Mouse (Mus musculus) midbrain, embryonic 10.5 days (tissue): ENCODE data around the gene Srebf2. TPM values are rescaled to one million over a fixed set of nuclear protein-coding genes. Genes with fewer than 3 reads are reported as not detected.

ENCODE experiments used
- DNase-seq: peaks from one replicate; pipeline ENCODE4 v3.0.0-alpha.2; 2017; ENCODE audit warnings: low spot score
- H3K27ac ChIP-seq: fragments of 300-500 bp; sonication (generic); replicated peaks from 2 replicates; pipeline ENCODE4 v1.5.1; 2016; ENCODE audit warnings: mild to moderate bottlenecking
- H3K27me3 ChIP-seq: fragments of 300-500 bp; sonication (generic); 2 replicates; pipeline ENCODE4 v1.6.1; 2016; ENCODE audit warnings: low read depth, mild to moderate bottlenecking; ENCODE audit not compliant: poor library complexity, severe bottlenecking
- H3K36me3 ChIP-seq: fragments of 300-500 bp; sonication (generic); 2 replicates; pipeline ENCODE4 v1.6.1; 2016; ENCODE audit warnings: mild to moderate bottlenecking, moderate library complexity
- H3K4me1 ChIP-seq: fragments of 300-500 bp; sonication (generic); 2 replicates; pipeline ENCODE4 v1.6.1; 2016
- H3K4me3 ChIP-seq: fragments of 300-500 bp; sonication (generic); 2 replicates; pipeline ENCODE4 v1.5.1; 2016; ENCODE audit warnings: mild to moderate bottlenecking, moderate library complexity
- H3K9me3 ChIP-seq: fragments of 300-500 bp; sonication (generic); replicated peaks from 2 replicates; pipeline ENCODE4 v1.6.1; 2016; ENCODE audit warnings: mild to moderate bottlenecking
- WGBS: fragments of 180-500 bp; shearing (Covaris S2); methylation state at CpG from one replicate; pipeline ENCODE4 v1.1.7; 2016; 5-methylcytosine and 5-hydroxymethylcytosine counted together
- polyA plus RNA-seq: library from polyadenylated mRNA; unstranded; fragments of >200 nt; fragmentation: Nextera tagmentation; extraction: Ambion mirVana; gene quantifications from 2 replicates; pipeline ENCODE4 v1.2.1, GENCODE M21; 2016

Gene Srebf2
- polyA plus RNA-seq, 1 experiment from 2014 or later, result 214 TPM

GRCm38 (mm10) chr15:82172648-82173047 is 25.7 kb downstream of the Srebf2 start:
- H3K4me1 ChIP-seq, result peaks cover 9% of the 10 kb centered on the region
- H3K27ac ChIP-seq, result no peak overlapping the region
- H3K4me3 ChIP-seq, result no peak overlapping the region
- no peak for DNase-seq
- H3K27me3 ChIP-seq, result no peaks in the 10 kb centered on the region
- 93% methylated on average over 8 of the region's 8 CpGs for WGBS
- H3K9me3 ChIP-seq, result no peaks in the 10 kb centered on the region
- peaks cover 87% of the 10 kb centered on the region for H3K36me3 ChIP-seq

DNA sequence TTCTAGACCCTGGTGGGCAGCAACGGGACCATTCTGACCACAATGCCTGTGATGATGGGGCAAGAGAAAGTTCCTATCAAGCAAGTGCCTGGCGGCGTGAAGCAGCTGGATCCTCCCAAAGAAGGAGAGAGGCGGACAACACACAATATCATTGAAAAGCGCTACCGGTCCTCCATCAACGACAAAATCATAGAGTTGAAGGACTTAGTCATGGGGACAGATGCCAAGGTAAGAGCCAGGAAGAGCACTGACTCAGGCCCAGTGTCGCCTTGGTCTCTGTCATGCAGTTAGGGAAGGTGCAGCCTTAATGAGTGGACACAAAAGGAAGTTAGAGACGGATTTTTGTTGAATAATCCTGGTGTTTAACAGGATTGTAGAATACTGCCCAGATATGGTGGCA is 28.1 kb downstream of the Srebf2 start:
- Histone ChIP-seq H3K9me3 (peaks cover 3% of the 10 kb centered on the region), H3K4me1 (no peaks in the 10 kb centered on the region), H3K4me3 (no peak overlapping the region), H3K36me3 (peaks cover 100% of the 10 kb centered on the region), H3K27ac (no peak overlapping the region), H3K27me3 (no peaks in the 10 kb centered on the region)
- 97% methylated on average over 9 of the region's 9 CpGs for WGBS
- no peak for DNase-seq

DNA sequence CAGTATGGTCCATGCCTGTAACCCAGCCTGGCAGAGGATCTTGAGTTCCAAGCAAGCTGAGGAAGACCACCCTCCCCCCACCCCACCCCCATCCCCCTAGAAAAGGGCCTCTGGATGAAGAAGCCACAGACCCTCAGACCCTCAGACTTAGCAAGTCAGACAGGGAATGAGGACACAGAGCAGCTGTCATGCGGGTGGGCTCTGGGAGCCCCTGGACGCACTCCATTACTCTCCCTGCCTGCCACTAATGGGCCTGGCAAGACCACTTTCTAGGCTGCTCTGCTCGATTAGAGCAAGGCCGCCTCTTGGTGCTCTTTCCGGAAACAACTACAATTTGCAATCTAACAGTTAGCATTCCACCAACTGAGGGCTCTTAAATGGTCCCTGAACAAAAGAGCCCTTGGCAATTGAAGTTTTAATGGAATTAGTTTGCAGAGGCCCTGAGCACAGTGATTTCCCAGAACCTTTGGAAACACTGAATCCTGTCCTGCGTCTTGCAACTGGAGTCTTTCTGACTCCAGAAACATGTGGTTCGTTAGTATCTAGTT is 30.8 kb downstream of the Srebf2 start:
- no peaks in the 10 kb centered on the region for H3K4me1 ChIP-seq
- H3K4me3 ChIP-seq, result no peak overlapping the region
- H3K9me3 ChIP-seq, result peaks cover 20% of the 10 kb centered on the region
- 96% methylated on average over 7 of the region's 7 CpGs for WGBS
- no peak for DNase-seq
- H3K36me3 ChIP-seq, result peaks cover 100% of the 10 kb centered on the region
- no peak overlapping the region for H3K27ac ChIP-seq
- no peaks in the 10 kb centered on the region for H3K27me3 ChIP-seq

DNA sequence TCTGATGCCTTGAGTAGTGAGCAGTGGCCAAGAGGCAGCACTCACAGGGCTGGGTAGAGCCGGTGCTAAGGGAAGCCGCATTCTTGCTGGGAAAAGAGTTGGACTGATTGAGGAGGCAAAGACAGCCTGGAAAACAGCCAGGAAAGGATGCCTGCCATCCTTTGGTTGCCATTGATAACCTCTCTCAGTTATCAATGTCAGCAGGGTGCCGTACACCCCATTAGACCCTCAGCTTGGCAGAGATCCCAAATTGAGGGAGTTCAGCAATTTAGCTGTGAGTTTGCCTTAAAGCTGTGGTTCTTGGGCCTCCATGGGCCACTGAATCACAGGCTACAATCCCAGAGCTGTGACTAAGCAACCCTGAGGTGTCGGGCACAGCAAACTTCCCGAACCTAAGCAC is 34.1 kb downstream of the Srebf2 start:
- 96% methylated on average over 5 of the region's 5 CpGs for WGBS
- no peak for DNase-seq
- no peaks in the 10 kb centered on the region for H3K27me3 ChIP-seq
- peaks cover 20% of the 10 kb centered on the region for H3K9me3 ChIP-seq
- H3K4me3 ChIP-seq, result no peak overlapping the region
- H3K27ac ChIP-seq, result no peak overlapping the region
- no peaks in the 10 kb centered on the region for H3K4me1 ChIP-seq
- peaks cover 100% of the 10 kb centered on the region for H3K36me3 ChIP-seq

DNA sequence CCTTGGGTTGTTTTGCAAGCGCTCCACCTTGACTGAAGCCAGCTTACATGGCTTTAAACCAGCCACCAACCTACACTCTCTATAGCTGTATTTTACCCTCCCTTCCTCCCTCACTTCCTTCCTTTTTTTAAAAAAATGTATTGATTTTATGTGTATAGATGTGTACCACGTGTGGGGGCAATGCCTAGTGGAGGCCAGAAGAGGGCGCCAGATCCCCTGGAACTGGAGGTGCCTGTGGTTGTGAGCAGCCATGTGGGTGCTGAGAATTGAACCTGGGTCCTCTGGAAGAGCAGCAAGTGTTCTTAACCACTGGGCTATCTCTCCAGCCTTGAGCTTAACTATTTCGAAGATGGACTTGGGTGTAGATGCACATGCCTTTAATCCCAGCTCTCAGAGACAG is 35.3 kb downstream of the Srebf2 start:
- Histone ChIP-seq H3K4me3 (no peak overlapping the region), H3K36me3 (peaks cover 100% of the 10 kb centered on the region), H3K27ac (no peak overlapping the region), H3K27me3 (no peaks in the 10 kb centered on the region), H3K4me1 (no peaks in the 10 kb centered on the region), H3K9me3 (peaks cover 20% of the 10 kb centered on the region)
- no peak for DNase-seq
- 91% methylated on average over 4 of the region's 4 CpGs for WGBS

DNA sequence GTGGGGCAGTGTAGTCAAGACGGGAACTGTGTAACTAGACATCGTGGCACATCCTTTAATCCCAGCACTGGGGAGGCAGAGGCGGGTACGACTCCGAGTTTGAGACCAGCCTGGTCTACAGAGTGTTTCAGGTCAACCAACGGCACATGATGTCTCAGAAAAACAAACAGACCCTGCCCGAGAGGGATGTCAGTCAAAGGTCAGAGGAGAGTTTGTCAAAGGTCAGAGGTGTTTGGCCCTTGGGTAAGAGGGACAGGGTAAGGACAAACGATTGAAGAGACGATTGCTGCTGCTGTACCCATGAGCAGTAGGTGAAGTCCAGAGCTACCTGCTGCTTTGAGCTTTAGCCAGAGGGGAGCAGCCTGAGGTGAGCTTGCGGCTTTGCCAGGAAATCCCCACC is 36.6 kb downstream of the Srebf2 start:
- WGBS, result 76% methylated on average over 10 of the region's 10 CpGs
- Histone ChIP-seq H3K4me3 (no peak overlapping the region), H3K27ac (peak overlapping the region; percentile 55), H3K9me3 (peaks cover 20% of the 10 kb centered on the region), H3K36me3 (peaks cover 100% of the 10 kb centered on the region), H3K27me3 (no peaks in the 10 kb centered on the region), H3K4me1 (no peaks in the 10 kb centered on the region)
- no peak for DNase-seq

DNA sequence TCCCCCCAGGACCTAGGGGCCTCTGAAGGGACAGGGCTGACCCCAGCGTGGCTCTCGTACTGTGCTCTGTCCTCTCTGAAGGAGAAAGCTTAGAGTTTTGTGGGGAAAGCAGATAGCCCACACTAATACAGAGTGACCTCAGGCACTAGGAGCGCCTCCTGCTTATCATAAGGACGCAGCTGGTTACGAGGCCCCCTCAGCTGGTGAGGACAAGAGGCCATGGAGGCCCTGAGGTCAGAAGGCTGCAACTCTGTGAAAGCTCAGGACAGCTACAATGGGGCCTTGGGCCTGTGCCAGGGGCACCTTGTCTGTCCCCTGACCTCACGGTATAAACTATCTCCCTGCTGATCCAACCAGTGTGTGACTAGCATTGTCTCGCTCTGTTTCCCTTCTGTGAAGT is 37.2 kb downstream of the Srebf2 start:
- no peaks in the 10 kb centered on the region for H3K4me1 ChIP-seq
- DNase-seq, result no peak
- peak overlapping the region; percentile 55; the same call in 1 of the 2 replicates for H3K27ac ChIP-seq
- H3K27me3 ChIP-seq, result no peaks in the 10 kb centered on the region
- H3K9me3 ChIP-seq, result peaks cover 20% of the 10 kb centered on the region
- H3K4me3 ChIP-seq, result no peak overlapping the region
- 85% methylated on average over 7 of the region's 7 CpGs for WGBS
- peaks cover 100% of the 10 kb centered on the region for H3K36me3 ChIP-seq

- no peak for DNase-seq
- WGBS, result 95% methylated on average over 10 of the region's 10 CpGs
- Histone ChIP-seq H3K27ac (peak overlapping the region; percentile 18; the same call in 1 of the 2 replicates), H3K4me3 (no peak overlapping the region), H3K27me3 (no peaks in the 10 kb centered on the region), H3K9me3 (peaks cover 20% of the 10 kb centered on the region), H3K4me1 (no peaks in the 10 kb centered on the region), H3K36me3 (peaks cover 100% of the 10 kb centered on the region)
Observed at GRCm38 (mm10) chr15:82184656-82185055, 37.7 kb downstream of the Srebf2 start.

DNA sequence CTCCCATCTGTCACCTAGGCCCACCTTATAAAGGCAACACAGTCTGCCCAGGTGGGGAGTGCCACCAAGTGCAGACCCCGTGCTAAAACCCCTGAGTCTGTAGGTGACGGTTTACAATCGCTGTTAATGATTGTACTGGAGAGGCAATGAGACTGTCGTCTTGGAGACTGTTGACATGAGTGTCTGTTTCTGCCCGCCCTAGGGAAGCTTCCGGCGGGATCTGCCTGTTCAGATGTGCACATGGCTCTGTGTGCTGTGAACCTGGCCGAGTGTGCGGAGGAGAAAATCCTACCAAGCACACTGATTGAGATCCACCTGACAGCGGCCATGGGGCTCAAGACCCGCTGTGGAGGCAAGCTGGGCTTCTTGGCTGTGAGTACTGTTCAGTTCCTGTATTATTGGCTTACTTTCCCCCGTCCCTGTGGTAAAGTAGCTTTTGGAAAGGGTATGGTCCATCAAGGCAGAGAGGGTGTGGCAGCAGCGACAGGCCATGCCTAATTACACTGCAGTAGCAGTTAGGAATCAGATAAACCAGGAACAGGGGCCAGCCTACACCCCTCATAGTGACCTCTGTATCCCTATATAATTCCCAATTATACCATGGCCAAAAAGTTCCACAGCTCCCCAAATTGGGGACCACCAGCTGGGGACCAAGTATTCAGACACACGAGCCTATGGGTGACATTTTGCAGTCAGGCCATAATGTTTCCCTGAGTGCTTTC is 38.2 kb downstream of the Srebf2 start:
- DNase-seq, result no peak
- 92% methylated on average over 14 of the region's 14 CpGs for WGBS
- Histone ChIP-seq H3K4me1 (no peaks in the 10 kb centered on the region), H3K27me3 (no peaks in the 10 kb centered on the region), H3K27ac (0 out of 2 replicates have a peak overlapping the region, but pooled peaks have one; percentile 18), H3K9me3 (peaks cover 16% of the 10 kb centered on the region), H3K36me3 (peaks cover 100% of the 10 kb centered on the region), H3K4me3 (no peak overlapping the region)

DNA sequence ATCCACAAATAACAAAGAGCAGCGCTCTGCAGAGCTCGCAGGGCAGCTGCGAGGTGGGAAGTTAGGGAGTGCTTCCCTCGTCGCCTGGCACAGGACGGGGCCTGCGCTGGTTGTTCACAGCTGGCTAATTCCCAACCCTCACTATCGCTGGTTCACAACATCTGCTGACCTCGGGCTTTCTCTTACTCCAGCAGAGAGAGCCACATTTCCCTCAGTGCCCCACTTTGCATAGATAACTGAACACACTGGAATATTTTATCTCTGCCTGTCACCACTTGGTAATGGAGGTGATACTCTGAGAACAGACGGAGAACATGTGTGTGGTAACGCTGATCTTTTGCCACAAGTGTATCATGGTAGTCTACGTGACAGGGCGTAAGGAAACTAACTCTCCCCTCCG is 39.1 kb downstream of the Srebf2 start:
- no peak for DNase-seq
- Histone ChIP-seq H3K27me3 (no peaks in the 10 kb centered on the region), H3K36me3 (peaks cover 100% of the 10 kb centered on the region), H3K4me3 (no peak overlapping the region), H3K9me3 (peaks cover 14% of the 10 kb centered on the region), H3K27ac (no peak overlapping the region), H3K4me1 (no peaks in the 10 kb centered on the region)
- WGBS, result 86% methylated on average over 14 of the region's 14 CpGs

GRCm38 (mm10) chr15:82186931-82187330 is 40.0 kb downstream of the Srebf2 start:
- 95% methylated on average over 5 of the region's 5 CpGs for WGBS
- no peaks in the 10 kb centered on the region for H3K4me1 ChIP-seq
- no peak for DNase-seq
- H3K27ac ChIP-seq, result no peak overlapping the region
- no peak overlapping the region for H3K4me3 ChIP-seq
- no peaks in the 10 kb centered on the region for H3K27me3 ChIP-seq
- peaks cover 6% of the 10 kb centered on the region for H3K9me3 ChIP-seq
- peaks cover 100% of the 10 kb centered on the region for H3K36me3 ChIP-seq

- no peak overlapping the region for H3K4me3 ChIP-seq
- 92% methylated on average over 4 of the region's 4 CpGs for WGBS
- H3K4me1 ChIP-seq, result no peaks in the 10 kb centered on the region
- H3K36me3 ChIP-seq, result peaks cover 100% of the 10 kb centered on the region
- H3K27ac ChIP-seq, result no peak overlapping the region
- H3K9me3 ChIP-seq, result peaks cover 1% of the 10 kb centered on the region
- H3K27me3 ChIP-seq, result no peaks in the 10 kb centered on the region
- no peak for DNase-seq
Observed at GRCm38 (mm10) chr15:82187401-82187800, 40.4 kb downstream of the Srebf2 start.

DNA sequence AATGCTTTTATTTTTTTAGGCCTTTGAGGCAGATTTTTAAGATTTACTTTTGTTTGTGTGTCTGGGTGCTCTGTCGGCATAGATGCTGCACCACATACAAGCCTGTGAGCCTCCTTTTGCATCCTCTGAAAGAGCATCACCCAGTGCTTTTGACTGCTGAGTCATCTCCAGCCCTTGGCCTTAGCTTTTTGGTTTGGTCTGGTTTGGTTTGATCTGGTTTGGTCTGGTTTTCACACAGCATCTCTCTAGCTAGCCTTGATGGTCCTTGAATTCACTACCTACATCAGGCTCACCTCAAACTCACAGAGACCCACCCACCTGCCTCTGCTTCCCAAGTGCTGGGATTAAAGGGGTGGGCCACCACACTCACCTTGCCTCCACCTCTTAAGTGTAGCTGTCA is 40.9 kb downstream of the Srebf2 start:
- Histone ChIP-seq H3K27me3 (no peaks in the 10 kb centered on the region), H3K4me1 (no peaks in the 10 kb centered on the region), H3K27ac (no peak overlapping the region), H3K9me3 (no peaks in the 10 kb centered on the region; the same call in 1 of the 2 replicates), H3K4me3 (no peak overlapping the region), H3K36me3 (peaks cover 100% of the 10 kb centered on the region)
- WGBS, result 92% methylated on average over 1 of the region's 1 CpGs
- no peak for DNase-seq
